Mouse (Mus musculus) C2C12 (cell line): Measurements from ENCODE around the gene Slc44a5.

Experiments
- CEBPB ChIP-seq: IDR thresholded peaks from one replicate; pipeline ENCODE4 v1.6.1; 2011; ENCODE audit warnings: low read depth, mild to moderate bottlenecking, control low read depth, moderate library complexity
- CTCF ChIP-seq: IDR thresholded peaks from one replicate; pipeline ENCODE4 v1.5.1; 2011; ENCODE audit not compliant: control insufficient read depth, insufficient read depth, insufficient read length
- FOSL1 ChIP-seq: IDR thresholded peaks from one replicate; pipeline ENCODE4 v1.8.0; 2011; ENCODE audit warnings: mild to moderate bottlenecking, low read length; ENCODE audit not compliant: poor library complexity, insufficient read depth, severe bottlenecking
- MAX ChIP-seq: IDR thresholded peaks from one replicate; pipeline ENCODE4 v1.6.1; 2011; ENCODE audit warnings: mild to moderate bottlenecking, control low read depth
- MYOD1 ChIP-seq: IDR thresholded peaks from one replicate; pipeline ENCODE4 v1.6.1; 2011; ENCODE audit warnings: low read depth; ENCODE audit not compliant: control insufficient read depth, insufficient read length
- MYOG ChIP-seq: IDR thresholded peaks from one replicate; pipeline ENCODE4 v1.6.1; 2011; ENCODE audit not compliant: control insufficient read depth, insufficient read length; ENCODE audit errors: extremely low read depth
- USF1 ChIP-seq: IDR thresholded peaks from one replicate; pipeline ENCODE4 v1.6.1; 2011; ENCODE audit warnings: low read depth, mild to moderate bottlenecking, control low read depth, moderate library complexity

DNA sequence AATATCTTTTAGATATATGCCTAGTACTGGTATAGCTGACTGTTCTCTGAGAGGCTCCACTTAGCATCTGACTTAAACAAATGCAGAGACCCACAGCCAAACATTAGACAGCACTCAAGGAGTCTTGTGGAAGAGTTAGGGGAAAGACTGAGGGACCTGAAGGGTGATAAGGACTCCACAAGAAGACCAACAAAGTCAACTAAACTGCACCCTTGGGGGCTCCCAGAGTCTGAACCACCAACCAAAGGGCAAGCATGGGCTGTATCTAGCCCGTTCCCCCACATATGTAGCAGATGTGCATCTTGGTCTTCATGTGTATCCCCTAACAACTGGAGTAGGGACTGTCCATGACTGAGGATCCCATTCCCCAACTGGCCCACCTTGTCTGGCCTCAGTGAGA lies 271.7 kb downstream of the Slc44a5 start:
- TF ChIP-seq CTCF (no peak), MAX (no peak), FOSL1 (no peak), MYOD1 (no peak), USF1 (no peak), CEBPB (no peak), MYOG (no peak)
